Mouse (Mus musculus) megakaryocyte progenitor cell, adult 5-6 weeks (primary cell): Measurements from ENCODE around the gene Mepce. TPM values are rescaled to one million over a fixed set of nuclear protein-coding genes. Genes with fewer than 3 reads are reported as not detected.
A peak's percentile ranks its signal among the peaks of the same experiment; 100 is the strongest.
"Not testable (repeated sequence)": the region's sequence is repeated elsewhere in the genome, so short reads cannot be mapped to it uniquely, and the experiment has no call there.

Source experiments
- ATAC-seq: replicated peaks from 2 replicates; pipeline ENCODE4 v1.8.0; 2016; ENCODE audit warnings: mild to moderate bottlenecking, moderate TSS enrichment, inconsistent platforms; ENCODE audit not compliant: poor library complexity
- total RNA-seq, 2 experiments: library from RNA; stranded (forward) in 1 of 2; stranded (reverse) in 1 of 2; fragments of 157-497, 149-512 nt in 1 of 2; fragments of 200-1000 nt in 1 of 2; gene quantifications; 2 replicates each; pipeline versions ENCODE4 v1.2.3 to v1.2.4; 2015 to 2017

The Mepce gene
- total RNA-seq, 2 experiments from 2014 or later: 16.7 to 34.6 TPM

GRCm38 (mm10) chr5:137764609-137765340 lies 22.7 kb downstream of the Mepce start:
- no peak for ATAC-seq

DNA sequence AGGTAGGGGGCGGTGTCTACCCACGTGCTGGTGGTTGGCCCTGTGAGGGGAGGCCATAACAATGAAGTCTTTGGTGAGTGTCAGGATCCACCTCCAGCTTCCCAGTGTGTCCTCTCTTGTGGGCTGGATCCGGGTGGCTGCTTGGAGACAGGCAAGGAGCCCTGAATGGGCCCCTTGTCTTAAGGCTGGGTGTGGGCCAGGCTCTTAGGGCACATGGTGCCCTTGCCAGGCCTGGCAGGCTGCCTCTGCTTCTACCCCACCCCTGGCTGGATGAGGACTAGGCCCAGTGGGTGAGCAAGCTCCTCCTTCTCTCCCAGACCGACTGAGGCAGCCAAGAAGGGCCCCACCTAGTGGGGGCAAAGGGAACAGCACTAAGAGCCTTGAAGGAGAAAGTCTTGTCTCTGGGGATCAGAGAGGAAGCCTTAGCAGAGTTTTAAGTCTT lies 27.5 kb downstream of the Mepce start:
- peak; percentile 96 for ATAC-seq

DNA sequence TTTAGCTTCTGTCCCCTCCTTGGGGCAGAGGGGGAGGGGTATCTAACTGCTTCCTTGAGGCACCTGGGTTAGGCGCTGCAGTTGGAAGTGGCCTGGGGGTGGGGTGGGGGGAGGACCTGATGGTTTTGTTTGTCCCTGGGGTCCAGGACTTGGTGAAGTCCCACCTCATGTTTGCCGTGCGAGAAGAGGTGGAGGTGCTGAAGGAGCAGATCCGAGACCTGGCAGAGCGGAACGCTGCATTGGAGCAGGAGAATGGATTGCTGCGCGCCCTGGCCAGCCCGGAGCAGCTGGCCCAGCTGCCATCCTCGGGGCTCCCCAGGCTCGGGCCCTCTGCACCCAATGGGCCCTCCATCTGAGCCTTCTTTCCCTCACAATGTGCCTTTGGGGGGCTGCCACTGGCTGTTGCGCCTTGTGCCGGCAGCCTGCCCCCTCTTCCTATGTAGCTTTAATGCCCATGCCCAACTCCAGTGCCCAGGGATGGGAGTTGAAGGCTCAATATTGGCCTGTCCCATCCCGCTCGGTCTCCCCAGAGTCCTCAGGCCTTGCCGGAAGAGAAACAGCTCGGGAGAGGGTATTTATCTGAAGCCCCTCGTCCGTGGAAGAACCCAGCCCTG lies 28.4 kb downstream of the Mepce start:
- ATAC-seq: no peak

DNA sequence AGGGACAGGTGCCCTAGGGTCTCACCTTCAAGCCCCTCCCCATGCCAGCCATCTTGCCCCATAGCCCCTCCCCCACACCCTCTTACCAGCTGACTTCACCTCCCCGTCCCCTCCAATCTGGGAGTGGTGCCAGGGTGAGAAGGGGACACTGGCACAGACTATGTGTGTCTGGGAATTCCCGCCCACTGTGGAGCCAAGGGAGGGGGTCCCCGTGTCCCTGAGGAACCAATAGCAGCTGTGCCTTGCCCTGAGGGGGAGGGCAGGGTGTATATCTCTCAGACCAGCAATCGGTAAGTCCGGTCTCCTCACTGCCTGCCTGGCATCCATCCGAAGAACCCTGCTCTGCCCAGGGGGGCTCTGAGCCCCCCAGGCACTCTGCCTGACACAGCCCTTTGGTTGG lies 29.6 kb downstream of the Mepce start:
- no peak for ATAC-seq

GRCm38 (mm10) chr5:137756882-137757661 lies 30.4 kb downstream of the Mepce start:
- ATAC-seq: peak; percentile 72

DNA sequence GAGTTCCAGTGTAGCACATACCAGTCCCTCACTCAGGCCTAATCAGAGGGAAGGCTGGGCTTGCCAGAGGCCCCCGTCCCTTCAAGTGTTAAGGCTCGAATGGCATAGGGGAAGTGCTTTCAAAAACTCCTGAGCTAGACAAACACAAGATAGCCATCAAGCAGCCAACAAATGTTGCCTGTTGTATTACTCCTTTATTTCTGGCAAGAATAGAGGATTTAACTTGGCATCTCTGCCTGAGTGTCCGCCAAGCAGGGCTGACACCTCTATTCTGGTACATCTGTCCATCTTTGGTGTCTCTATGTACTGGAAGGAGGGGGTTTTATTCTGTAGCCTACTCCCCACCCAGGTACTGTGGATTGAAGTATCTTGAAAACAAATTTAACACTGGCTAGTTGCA lies 31.3 kb downstream of the Mepce start:
- ATAC-seq: no peak

- no peak for ATAC-seq
These were observed 32.0 kb downstream of the Mepce start for GRCm38 (mm10) chr5:137755425-137755824.

GRCm38 (mm10) chr5:137753111-137753832 lies 34.2 kb downstream of the Mepce start:
- no peak for ATAC-seq

- ATAC-seq: no peak
These were observed 35.5 kb downstream of the Mepce start for GRCm38 (mm10) chr5:137751988-137752387.

- ATAC-seq: no peak
These were observed 36.1 kb downstream of the Mepce start for GRCm38 (mm10) chr5:137751221-137751887.

DNA sequence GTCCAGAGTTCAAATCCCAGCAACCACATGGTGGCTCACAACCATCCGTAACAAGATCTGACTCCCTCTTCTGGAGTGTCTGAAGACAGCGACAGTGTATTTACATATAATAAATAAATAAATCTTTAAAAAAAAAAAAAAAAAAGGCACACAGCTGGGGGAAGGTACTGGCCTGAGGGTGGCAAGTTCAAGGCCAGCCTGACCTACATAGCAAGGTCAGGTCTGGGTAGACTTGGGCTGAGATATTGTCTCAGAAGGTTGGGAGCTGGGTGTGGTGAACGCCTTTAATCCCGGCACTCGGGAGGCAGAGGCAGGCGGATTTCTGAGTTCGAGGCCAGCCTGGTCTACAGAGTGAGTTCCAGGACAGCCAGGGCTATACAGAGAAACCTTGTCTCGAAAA lies 37.2 kb downstream of the Mepce start:
- ATAC-seq: not testable (repeated sequence)

- peak; percentile 20 for ATAC-seq
These were observed 38.1 kb downstream of the Mepce start for GRCm38 (mm10) chr5:137749196-137749836.

DNA sequence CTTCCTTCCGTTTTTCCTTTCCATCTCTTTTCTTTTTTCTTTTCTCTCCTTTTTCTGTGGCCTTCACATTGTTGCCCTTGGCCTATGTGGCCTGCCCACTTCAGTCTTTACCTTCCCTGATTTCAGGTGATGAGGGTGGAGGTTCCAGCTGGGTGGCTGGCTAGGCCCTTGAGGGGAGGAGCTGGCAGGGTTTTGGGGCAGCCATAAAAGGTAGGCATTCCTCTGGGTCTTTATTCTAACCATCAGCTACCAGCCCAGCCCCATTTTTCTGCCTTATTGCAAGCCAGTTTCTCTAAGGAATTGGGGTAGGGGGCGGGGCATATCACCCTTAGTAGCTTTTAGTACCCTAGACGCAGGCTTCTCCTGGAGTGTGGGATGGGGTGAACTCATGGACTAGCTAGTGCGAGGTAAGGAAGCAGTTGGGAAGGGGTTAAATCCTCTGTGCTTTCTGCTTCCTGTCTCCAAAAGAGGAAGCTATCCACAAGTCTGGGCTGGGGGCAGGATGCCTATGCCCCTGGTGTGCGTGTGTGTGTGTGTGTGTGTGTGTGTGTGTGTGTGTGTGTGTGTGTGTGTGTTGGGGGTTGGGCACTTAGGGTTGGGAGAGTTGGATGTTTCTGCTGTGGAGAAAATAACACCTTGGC lies 39.2 kb downstream of the Mepce start:
- ATAC-seq: peak; percentile 29

GRCm38 (mm10) chr5:137747326-137747961 lies 40.0 kb downstream of the Mepce start:
- peak; percentile 4; the same call in 1 of the 2 replicates for ATAC-seq

DNA sequence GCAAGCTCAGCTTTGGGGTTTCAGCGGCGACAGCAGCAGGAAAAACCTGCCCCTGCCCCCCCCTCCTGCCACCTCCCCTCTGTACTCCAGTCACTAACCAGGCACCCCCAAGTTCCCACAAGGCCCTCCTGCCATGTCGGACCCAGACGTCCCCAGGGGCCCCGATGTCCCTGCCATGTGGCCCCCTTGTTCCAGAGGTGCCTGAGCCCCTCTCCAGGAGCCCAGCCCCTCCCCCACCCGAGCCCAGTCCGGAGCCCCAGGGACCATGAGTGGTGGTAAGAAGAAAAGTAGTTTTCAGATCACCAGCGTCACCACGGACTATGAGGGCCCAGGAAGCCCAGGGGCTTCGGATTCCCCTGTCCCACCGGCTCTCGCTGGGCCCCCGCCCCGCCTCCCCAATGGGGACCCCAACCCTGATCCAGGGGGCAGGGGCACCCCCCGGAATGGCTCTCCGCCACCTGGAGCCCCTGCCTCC lies 40.6 kb downstream of the Mepce start:
- ATAC-seq: no peak

GRCm38 (mm10) chr5:137746282-137746850 lies 41.1 kb downstream of the Mepce start:
- peak; percentile 14 for ATAC-seq

DNA sequence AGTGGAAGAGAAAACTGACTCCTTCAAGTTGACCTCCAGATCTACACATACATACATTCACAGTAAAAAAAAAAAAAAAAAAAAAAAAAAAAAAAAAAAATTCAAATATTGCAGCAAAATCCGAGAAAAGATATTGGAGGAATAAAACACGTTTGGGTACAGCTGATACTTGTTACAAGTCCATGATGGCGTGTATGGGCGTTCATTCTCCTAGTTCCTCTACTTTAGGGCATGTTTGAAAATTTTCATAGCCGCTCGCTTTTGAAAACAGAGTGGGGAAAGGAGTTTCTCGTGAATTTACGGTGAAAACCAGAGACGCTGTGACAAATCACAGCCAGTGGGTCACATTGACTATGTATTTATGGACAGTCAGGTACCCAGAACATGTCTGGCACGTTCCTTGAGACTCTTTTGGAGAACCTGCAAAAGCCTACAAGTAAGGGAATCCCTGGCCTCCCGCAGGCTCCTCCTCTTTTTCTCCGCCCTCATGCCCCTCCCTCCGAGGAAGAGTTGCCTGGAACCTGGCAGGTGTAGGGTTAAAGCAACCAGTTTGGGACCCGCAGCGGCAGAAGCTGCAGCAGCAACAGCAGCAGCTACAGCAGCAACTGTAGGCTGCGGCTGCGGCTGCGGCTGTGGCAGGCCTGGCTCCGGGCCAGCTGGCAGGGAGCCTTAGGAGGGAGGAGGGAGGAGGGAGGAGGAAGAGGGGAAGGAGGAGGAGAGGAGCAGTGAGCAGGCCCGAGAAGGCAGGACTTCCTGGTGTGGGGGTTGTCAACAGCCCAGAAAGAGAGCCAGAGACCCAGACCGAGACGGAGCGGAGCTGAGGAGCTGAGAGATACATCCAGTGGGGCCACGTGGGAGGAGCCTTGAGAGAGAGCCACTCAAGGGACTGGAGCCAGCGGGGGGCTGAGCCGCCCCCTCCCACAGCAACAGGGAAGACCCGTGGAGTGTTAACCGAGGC lies 42.0 kb downstream of the Mepce start, which contains the start of gene Tsc22d4:
Gene Tsc22d4, plus strand, starts transcription at position 517 of the 958 bp plus-strand sequence.
- peak; percentile 64 for ATAC-seq
